Mouse (Mus musculus) mesoderm, embryonic 11.5 days (tissue): ENCODE results near the gene Slc26a5.

ENCODE experiments used
- DNase-seq: peaks from one replicate; pipeline ENCODE4 v3.0.0-alpha.2; 2012; ENCODE audit warnings: low read depth, low spot score

Gene Slc26a5

GRCm38 (mm10) chr5:21865346-21866107 lies at the start of gene Slc26a5:
Slc26a5 (minus strand) TSS chr5:21865604.
- peak; percentile 41 for DNase-seq

- DNase-seq = no peak
Measured at GRCm38 (mm10) chr5:21914776-21915175, 49.4 kb upstream of the Slc26a5 start.

GRCm38 (mm10) chr5:21912835-21913530 lies 47.6 kb upstream of the Slc26a5 start:
- DNase-seq = no peak

- no peak for DNase-seq
Measured at GRCm38 (mm10) chr5:21910726-21911125, 45.3 kb upstream of the Slc26a5 start.

- DNase-seq = no peak
Measured at GRCm38 (mm10) chr5:21909713-21910112, 44.3 kb upstream of the Slc26a5 start.

GRCm38 (mm10) chr5:21901411-21901810 lies 36.0 kb upstream of the Slc26a5 start:
- no peak for DNase-seq

GRCm38 (mm10) chr5:21900891-21901290 lies 35.5 kb upstream of the Slc26a5 start:
- DNase-seq = no peak

GRCm38 (mm10) chr5:21898875-21899274 lies 33.5 kb upstream of the Slc26a5 start:
- no peak for DNase-seq

GRCm38 (mm10) chr5:21896586-21896985 lies 31.2 kb upstream of the Slc26a5 start:
- no peak for DNase-seq

- DNase-seq = no peak
Measured at GRCm38 (mm10) chr5:21894168-21894567, 28.8 kb upstream of the Slc26a5 start.

GRCm38 (mm10) chr5:21866750-21867149 lies 1.3 kb upstream of the Slc26a5 start:
- no peak for DNase-seq

- DNase-seq = peak; percentile 20
Measured at GRCm38 (mm10) chr5:21866311-21866712, 908 bp upstream of the Slc26a5 start.

- DNase-seq = no peak
Measured at GRCm38 (mm10) chr5:21858653-21859052, 6.8 kb downstream of the Slc26a5 start.

GRCm38 (mm10) chr5:21851679-21852340 lies 13.6 kb downstream of the Slc26a5 start:
- DNase-seq = no peak

- DNase-seq = no peak
Measured at GRCm38 (mm10) chr5:21847438-21847837, 18.0 kb downstream of the Slc26a5 start.

GRCm38 (mm10) chr5:21846616-21847290 lies 18.7 kb downstream of the Slc26a5 start:
- DNase-seq = no peak

GRCm38 (mm10) chr5:21844676-21845075 lies 20.7 kb downstream of the Slc26a5 start:
- no peak for DNase-seq

GRCm38 (mm10) chr5:21831761-21832160 lies 33.6 kb downstream of the Slc26a5 start:
- DNase-seq = no peak

GRCm38 (mm10) chr5:21828855-21829254 lies 36.5 kb downstream of the Slc26a5 start:
- no peak for DNase-seq

- no peak for DNase-seq
Measured at GRCm38 (mm10) chr5:21827643-21828042, 37.8 kb downstream of the Slc26a5 start.

GRCm38 (mm10) chr5:21826370-21826769 lies 39.0 kb downstream of the Slc26a5 start:
- DNase-seq = no peak

GRCm38 (mm10) chr5:21813994-21814393 lies 51.4 kb downstream of the Slc26a5 start:
- peak; percentile 60 for DNase-seq
